Mouse (Mus musculus): ENCODE data around the gene Snapc1. TPM values are rescaled to one million over a fixed set of nuclear protein-coding genes. Genes with fewer than 3 reads are reported as not detected.

The Snapc1 gene
- total and polyA plus RNA-seq, 3 experiments = 5.0 to 12.8 (median 10.9) TPM

DNA sequence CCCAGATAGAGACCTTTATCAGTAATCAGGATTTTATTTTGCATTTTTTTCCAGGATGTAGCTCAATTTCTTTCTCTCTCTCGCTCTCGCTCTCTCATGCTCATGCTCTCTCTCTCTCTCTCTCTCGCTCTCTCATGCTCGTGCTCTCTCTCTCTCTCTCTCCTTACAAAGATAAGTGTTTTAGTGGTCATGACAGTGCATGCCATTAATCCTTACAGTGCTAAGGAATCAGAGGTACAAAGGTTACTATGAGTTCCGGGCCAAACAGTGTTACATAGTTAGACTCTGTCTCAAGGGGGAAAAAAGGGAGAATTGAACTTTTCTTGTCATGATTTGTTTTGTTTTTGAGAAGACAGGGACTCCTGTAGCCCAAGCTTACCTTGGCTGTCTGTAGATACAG is 15.4 kb downstream of the Snapc1 start:
- Histone ChIP-seq H3K27ac (no peak overlapping the region), H3K27me3 (ENCODE audit: control insufficient read depth, insufficient read depth, low read length) (no peaks in the 10 kb centered on the region), H3K4me1 (ENCODE audit: control insufficient read depth, insufficient read depth, low read length) (peaks cover 1% of the 10 kb centered on the region), H3K9ac (ENCODE audit: low read depth, low read length) (no peak overlapping the region), H3K36me3 (ENCODE audit: control insufficient read depth, insufficient read depth, low read length) (peaks cover 5% of the 10 kb centered on the region), H3K4me3 (no peak overlapping the region), H3K79me2 (replicated peaks; ENCODE audit: control insufficient read depth, insufficient read depth, low read length) (no peaks in the 10 kb centered on the region)
- TF ChIP-seq POLR2A (IDR thresholded peaks at IDR 0.05; ENCODE audit: insufficient read depth, low read depth, low read length) = no peak
- TF ChIP-seq CTCF (IDR thresholded peaks at IDR 0.05) = no peak
- TF ChIP-seq EP300 (IDR thresholded peaks at IDR 0.05; ENCODE audit: insufficient read depth, low read depth, low read length) = no peak
- intact Hi-C loops (cut with DNase I) = no loop called here
- no peak for DNase-seq
- WGBS = 85% methylated on average over 5 of the region's 5 CpGs

DNA sequence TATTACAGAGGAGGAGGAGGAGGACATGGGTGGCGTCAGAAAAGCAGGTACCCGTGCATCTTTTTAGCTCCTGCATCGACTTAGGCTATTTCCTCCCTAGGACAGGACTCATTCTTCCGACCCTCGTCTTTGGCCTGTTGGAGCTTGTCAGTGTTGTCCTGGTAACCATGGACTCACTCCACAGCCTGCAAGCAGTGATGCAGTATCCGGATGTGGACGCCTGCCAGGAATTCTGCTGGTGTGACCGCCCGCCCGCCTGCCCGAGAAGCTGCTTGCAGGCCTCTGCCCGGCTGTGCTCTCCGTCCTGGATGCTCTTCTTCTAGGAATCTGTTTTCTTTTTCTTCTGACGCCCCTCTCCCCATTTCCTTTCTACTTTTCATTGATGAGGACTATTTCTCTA is 18.3 kb downstream of the Snapc1 start:
- H3K4me3 ChIP-seq = no peak overlapping the region
- WGBS = 25% methylated on average over 14 of the region's 14 CpGs
- intact Hi-C loops (cut with DNase I) = no loop called here
- H3K36me3 ChIP-seq (ENCODE audit: control insufficient read depth, insufficient read depth, low read length) = peaks cover 3% of the 10 kb centered on the region
- no peak overlapping the region for H3K9ac ChIP-seq (ENCODE audit: low read depth, low read length)
- no peaks in the 10 kb centered on the region for H3K27me3 ChIP-seq (ENCODE audit: control insufficient read depth, insufficient read depth, low read length)
- H3K27ac ChIP-seq = no peak overlapping the region
- H3K79me2 ChIP-seq (replicated peaks; ENCODE audit: control insufficient read depth, insufficient read depth, low read length) = no peaks in the 10 kb centered on the region
- peak; percentile 63 to 64 for DNase-seq
- TF ChIP-seq CTCF (IDR thresholded peaks at IDR 0.05) (no peak), POLR2A (IDR thresholded peaks at IDR 0.05; ENCODE audit: insufficient read depth, low read depth, low read length) (no peak), EP300 (IDR thresholded peaks at IDR 0.05; ENCODE audit: insufficient read depth, low read depth, low read length) (no peak)
- H3K4me1 ChIP-seq (ENCODE audit: control insufficient read depth, insufficient read depth, low read length) = peaks cover 1% of the 10 kb centered on the region

DNA sequence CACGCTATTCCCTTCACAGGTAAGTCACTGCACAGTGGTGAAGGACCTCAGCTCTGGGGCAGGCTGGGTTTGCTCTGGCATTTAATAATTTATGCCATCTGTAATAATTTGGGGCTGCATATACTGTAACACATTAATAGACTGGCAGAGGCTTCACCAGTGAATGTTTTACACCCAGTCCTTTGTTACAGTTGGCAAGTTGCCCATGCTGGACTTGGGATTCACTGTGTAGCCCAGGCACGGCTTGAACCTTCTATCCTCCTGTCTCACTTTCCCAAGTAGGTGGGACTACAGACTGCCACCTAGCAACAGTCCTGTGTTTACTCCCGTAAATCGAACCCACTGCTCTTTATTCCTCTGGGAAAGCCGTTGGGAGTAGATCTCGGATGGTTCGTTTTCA is 22.0 kb downstream of the Snapc1 start:
- no peak overlapping the region for H3K27ac ChIP-seq
- DNase-seq = no peak
- H3K27me3 ChIP-seq (ENCODE audit: control insufficient read depth, insufficient read depth, low read length) = no peaks in the 10 kb centered on the region
- no peak overlapping the region for H3K9ac ChIP-seq (ENCODE audit: low read depth, low read length)
- TF ChIP-seq EP300 (IDR thresholded peaks at IDR 0.05; ENCODE audit: insufficient read depth, low read depth, low read length) (no peak), POLR2A (IDR thresholded peaks at IDR 0.05; ENCODE audit: insufficient read depth, low read depth, low read length) (no peak), CTCF (IDR thresholded peaks at IDR 0.05) (no peak)
- H3K4me1 ChIP-seq (ENCODE audit: control insufficient read depth, insufficient read depth, low read length) = peaks cover 2% of the 10 kb centered on the region; the same call in 1 of the 2 replicates
- intact Hi-C loops (cut with DNase I) = no loop called here
- H3K79me2 ChIP-seq (replicated peaks; ENCODE audit: control insufficient read depth, insufficient read depth, low read length) = no peaks in the 10 kb centered on the region
- 84% methylated on average over 7 of the region's 7 CpGs for WGBS
- H3K4me3 ChIP-seq = no peak overlapping the region
- peaks cover 2% of the 10 kb centered on the region for H3K36me3 ChIP-seq (ENCODE audit: control insufficient read depth, insufficient read depth, low read length)

DNA sequence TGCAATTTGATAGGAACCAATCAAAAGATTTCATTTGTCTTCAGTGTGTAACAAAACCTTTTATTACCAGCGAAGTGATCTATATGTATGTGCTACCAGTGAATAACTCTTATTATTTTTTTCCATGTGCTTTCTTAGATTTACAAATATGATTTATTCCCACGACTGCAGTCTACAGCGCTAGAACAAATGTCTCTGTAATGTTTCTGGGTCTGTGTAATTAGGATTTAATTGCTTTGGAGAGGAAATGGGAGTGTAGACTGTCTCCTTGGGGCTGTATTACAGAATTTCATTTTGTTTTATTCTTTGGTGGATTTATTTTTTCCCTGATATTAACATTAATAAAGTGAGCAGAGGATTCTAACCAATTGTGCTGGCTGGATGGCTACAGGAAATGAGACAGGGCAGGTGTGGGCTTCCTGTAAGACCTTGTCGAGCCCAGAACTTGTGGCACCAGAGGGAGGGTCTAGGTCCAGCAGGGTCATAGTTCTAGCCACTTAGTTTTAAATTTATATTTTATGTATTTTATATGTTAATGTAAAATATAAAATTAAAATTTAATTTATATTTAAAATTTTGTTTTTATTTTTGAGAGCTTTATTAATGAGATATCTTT is 24.2 kb downstream of the Snapc1 start:
- no peaks in the 10 kb centered on the region for H3K79me2 ChIP-seq (replicated peaks; ENCODE audit: control insufficient read depth, insufficient read depth, low read length)
- peaks cover 2% of the 10 kb centered on the region for H3K36me3 ChIP-seq (ENCODE audit: control insufficient read depth, insufficient read depth, low read length)
- H3K4me1 ChIP-seq (ENCODE audit: control insufficient read depth, insufficient read depth, low read length) = peaks cover 2% of the 10 kb centered on the region; the same call in 1 of the 2 replicates
- no peak for DNase-seq
- TF ChIP-seq POLR2A (IDR thresholded peaks at IDR 0.05; ENCODE audit: insufficient read depth, low read depth, low read length) = no peak
- TF ChIP-seq CTCF (IDR thresholded peaks at IDR 0.05) = no peak
- TF ChIP-seq EP300 (IDR thresholded peaks at IDR 0.05; ENCODE audit: insufficient read depth, low read depth, low read length) = no peak
- 76% methylated on average over 4 of the region's 4 CpGs for WGBS
- H3K9ac ChIP-seq (ENCODE audit: low read depth, low read length) = no peak overlapping the region
- H3K27me3 ChIP-seq (ENCODE audit: control insufficient read depth, insufficient read depth, low read length) = no peaks in the 10 kb centered on the region
- no peak overlapping the region for H3K27ac ChIP-seq
- intact Hi-C loops (cut with DNase I) = loop anchor here (2.0 kb wide), 1 partner anchor 282 kb away; no protein-coding TSS in a partner anchor
- H3K4me3 ChIP-seq = no peak overlapping the region

DNA sequence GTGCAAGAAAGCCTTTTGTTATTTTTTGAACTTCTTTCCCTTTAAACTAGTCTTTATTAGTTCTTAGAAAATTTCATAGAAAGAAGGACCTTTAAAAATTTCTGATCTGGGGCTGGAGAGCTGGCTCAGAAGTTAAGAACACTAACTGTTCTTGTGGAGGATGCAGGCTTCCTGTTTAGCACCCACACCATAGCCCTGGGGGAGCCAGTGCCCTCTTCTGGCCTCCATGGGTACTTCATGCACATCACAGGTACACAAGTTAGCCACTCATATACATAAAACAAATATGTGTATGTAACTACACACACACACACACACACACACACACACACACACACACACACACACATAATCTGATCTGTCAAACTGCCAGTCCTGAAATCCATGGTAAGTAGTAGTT is 25.3 kb downstream of the Snapc1 start:
- Histone ChIP-seq H3K79me2 (replicated peaks; ENCODE audit: control insufficient read depth, insufficient read depth, low read length) (no peaks in the 10 kb centered on the region), H3K9ac (ENCODE audit: low read depth, low read length) (no peak overlapping the region), H3K27me3 (ENCODE audit: control insufficient read depth, insufficient read depth, low read length) (no peaks in the 10 kb centered on the region), H3K4me3 (no peak overlapping the region), H3K27ac (no peak overlapping the region), H3K36me3 (ENCODE audit: control insufficient read depth, insufficient read depth, low read length) (no peaks in the 10 kb centered on the region; the same call in 1 of the 2 replicates), H3K4me1 (ENCODE audit: control insufficient read depth, insufficient read depth, low read length) (peaks cover 2% of the 10 kb centered on the region; the same call in 1 of the 2 replicates)
- TF ChIP-seq POLR2A (IDR thresholded peaks at IDR 0.05; ENCODE audit: insufficient read depth, low read depth, low read length) (no peak), CTCF (IDR thresholded peaks at IDR 0.05) (peak; percentile 77)
- intact Hi-C loops (cut with DNase I) = loop anchor here (2.0 kb wide), 1 partner anchor 283 kb away; no protein-coding TSS in a partner anchor
- peak; percentile 38 to 64 for DNase-seq

DNA sequence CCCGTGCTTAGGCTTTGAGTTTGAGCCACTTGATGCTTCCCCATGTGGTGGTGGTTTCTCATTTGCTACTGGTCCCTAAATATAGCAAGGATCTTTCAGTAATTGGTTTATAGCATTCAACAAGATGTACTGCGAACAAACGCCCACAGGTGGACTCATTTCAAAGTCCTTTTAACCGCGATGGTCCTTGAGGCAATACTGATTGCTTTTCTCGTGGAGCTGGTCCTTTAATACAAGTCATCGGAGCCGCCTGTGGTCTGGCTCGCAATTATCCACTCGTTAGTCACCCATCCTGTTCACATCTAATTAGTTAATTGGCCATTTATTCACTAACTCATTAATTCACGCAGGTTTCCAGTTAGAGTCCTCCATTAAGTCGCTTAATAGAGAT is 32.6 kb downstream of the Snapc1 start:
- H3K27ac ChIP-seq = no peak overlapping the region
- intact Hi-C loops (cut with DNase I) = no loop called here
- no peaks in the 10 kb centered on the region for H3K36me3 ChIP-seq (ENCODE audit: control insufficient read depth, insufficient read depth, low read length)
- H3K79me2 ChIP-seq (replicated peaks; ENCODE audit: control insufficient read depth, insufficient read depth, low read length) = no peaks in the 10 kb centered on the region
- no peaks in the 10 kb centered on the region for H3K4me1 ChIP-seq (ENCODE audit: control insufficient read depth, insufficient read depth, low read length)
- no peak overlapping the region for H3K9ac ChIP-seq (ENCODE audit: low read depth, low read length)
- TF ChIP-seq CTCF (IDR thresholded peaks at IDR 0.05) (no peak), EP300 (IDR thresholded peaks at IDR 0.05; ENCODE audit: insufficient read depth, low read depth, low read length) (no peak), POLR2A (IDR thresholded peaks at IDR 0.05; ENCODE audit: insufficient read depth, low read depth, low read length) (no peak)
- peaks cover 15% of the 10 kb centered on the region for H3K27me3 ChIP-seq (ENCODE audit: control insufficient read depth, insufficient read depth, low read length)
- 66% methylated on average over 12 of the region's 12 CpGs for WGBS
- H3K4me3 ChIP-seq = no peak overlapping the region
- DNase-seq = no peak

Measured in heart, adult 2 months (tissue).